Mouse (Mus musculus) liver, postnatal 0 days (tissue): Measurements from ENCODE around the gene Cdcp2. TPM values are rescaled to one million over a fixed set of nuclear protein-coding genes. Genes with fewer than 3 reads are reported as not detected.

Source experiments
- ATAC-seq: fragments of 200-750 bp; cut with Nextera tagmentation; 2 replicates; pipeline ENCODE4 v1.8.0; 2017; ENCODE audit warnings: mild to moderate bottlenecking, moderate library complexity
- DNase-seq: peaks from one replicate; pipeline ENCODE4 v3.0.0-alpha.2; 2016
- H3K27ac ChIP-seq: fragments of 300-500 bp; sonication (generic); 2 replicates; pipeline ENCODE4 v1.5.1; 2014; ENCODE audit warnings: antibody characterized with exemption, moderate library complexity, mild to moderate bottlenecking, low read depth
- H3K27me3 ChIP-seq: fragments of 300-500 bp; sonication (generic); 2 replicates; pipeline ENCODE4 v1.6.1; 2014; ENCODE audit warnings: low read length, control low read depth, mixed read lengths; ENCODE audit not compliant: insufficient read depth
- H3K36me3 ChIP-seq: fragments of 300-500 bp; sonication (generic); replicated peaks from 2 replicates; pipeline ENCODE4 v1.6.1; 2014; ENCODE audit warnings: mild to moderate bottlenecking, control low read depth, low read length, moderate library complexity, mixed read lengths; ENCODE audit not compliant: insufficient read depth
- H3K4me1 ChIP-seq: fragments of 300-500 bp; sonication (generic); 2 replicates; pipeline ENCODE4 v1.6.1; 2014; ENCODE audit warnings: antibody characterized with exemption, mild to moderate bottlenecking, control low read depth; ENCODE audit not compliant: insufficient read depth
- H3K4me2 ChIP-seq: fragments of 300-500 bp; sonication (generic); 2 replicates; pipeline ENCODE4 v1.6.1; 2014; ENCODE audit warnings: low read depth, mild to moderate bottlenecking, low read length, moderate library complexity, mixed read lengths
- H3K4me3 ChIP-seq: fragments of 300-500 bp; sonication (generic); 2 replicates; pipeline ENCODE4 v1.5.1; 2014; ENCODE audit warnings: low read depth, low read length
- H3K9ac ChIP-seq: fragments of 300-500 bp; sonication (generic); replicated peaks from 2 replicates; pipeline ENCODE4 v1.6.1; 2014; ENCODE audit warnings: mild to moderate bottlenecking, moderate library complexity
- H3K9me3 ChIP-seq: fragments of 300-500 bp; sonication (generic); 2 replicates; pipeline ENCODE4 v1.6.1; 2016; ENCODE audit warnings: mild to moderate bottlenecking, control low read depth, low read length, mixed read lengths
- CTCF ChIP-seq: sonication (generic); IDR thresholded peaks from 2 replicates; pipeline ENCODE4 v1.5.1; 2016; ENCODE audit warnings: antibody characterized with exemption, low read depth
- EP300 ChIP-seq: IDR thresholded peaks from 2 replicates; pipeline ENCODE4 v1.6.1; 2016; ENCODE audit warnings: antibody characterized with exemption, low read depth, mild to moderate bottlenecking
- WGBS: fragments of 180-500 bp; shearing (Covaris S2); extraction: QIAGEN DNeasy Blood & Tissue Kit; methylation state at CpG from one replicate; pipeline ENCODE4 v1.1.7; 2014; ENCODE audit not compliant: insufficient replicate concordance; 5-methylcytosine and 5-hydroxymethylcytosine counted together
- polyA plus RNA-seq: library from polyadenylated mRNA; unstranded; fragments of >200 nt; fragmentation: Nextera tagmentation; extraction: Ambion mirVana; gene quantifications from 2 replicates; pipeline ENCODE4 v1.2.1, GENCODE M21; 2015

Gene Cdcp2
- polyA plus RNA-seq, 1 experiment from 2014 or later: not detected

DNA sequence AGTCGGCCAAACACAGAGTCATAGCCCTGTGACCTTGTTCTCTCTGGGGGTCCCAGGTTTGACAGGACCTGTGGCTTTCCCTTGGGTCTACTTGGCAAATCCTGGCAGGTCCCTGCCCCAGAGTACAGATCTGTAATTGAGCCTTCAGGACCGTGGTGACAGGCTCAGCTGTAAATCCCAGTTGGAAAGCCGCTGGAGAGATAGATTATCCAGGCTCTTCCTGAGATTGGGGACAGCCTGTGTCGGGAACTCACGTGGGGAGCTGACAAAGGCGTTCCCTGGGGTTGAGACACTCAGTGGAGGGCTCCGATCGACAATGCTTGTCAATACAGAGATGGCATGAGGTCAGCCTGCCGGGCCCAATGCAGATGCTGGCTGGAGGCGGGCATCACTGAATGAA lies 29.7 kb downstream of the Cdcp2 start:
- H3K4me1 ChIP-seq: 0 out of 2 replicates have a peak, but pooled peaks cover 5% of the 10 kb centered on the region
- H3K27ac ChIP-seq: no peak overlapping the region
- no peak for ATAC-seq
- TF ChIP-seq CTCF: no peak
- TF ChIP-seq EP300: no peak
- no peak for DNase-seq
- H3K27me3 ChIP-seq: no peaks in the 10 kb centered on the region
- no peak overlapping the region for H3K9ac ChIP-seq
- H3K36me3 ChIP-seq: no peaks in the 10 kb centered on the region
- 69% methylated on average over 10 of the region's 10 CpGs for whole genome bisulfite sequencing
- H3K4me2 ChIP-seq: no peak overlapping the region
- H3K4me3 ChIP-seq: no peak overlapping the region
- no peaks in the 10 kb centered on the region for H3K9me3 ChIP-seq

GRCm38 (mm10) chr4:107126891-107127524 lies 30.3 kb downstream of the Cdcp2 start:
- H3K27ac ChIP-seq: no peak overlapping the region
- ATAC-seq (no peak), DNase-seq (no peak)
- no peaks in the 10 kb centered on the region for H3K36me3 ChIP-seq
- 69% methylated on average over 13 of the region's 13 CpGs for WGBS
- H3K9me3 ChIP-seq: no peaks in the 10 kb centered on the region
- TF ChIP-seq CTCF: no peak
- H3K27me3 ChIP-seq: no peaks in the 10 kb centered on the region
- no peak overlapping the region for H3K9ac ChIP-seq
- no peak overlapping the region for H3K4me3 ChIP-seq
- 0 out of 2 replicates have a peak, but pooled peaks cover 5% of the 10 kb centered on the region for H3K4me1 ChIP-seq
- no peak overlapping the region for H3K4me2 ChIP-seq

DNA sequence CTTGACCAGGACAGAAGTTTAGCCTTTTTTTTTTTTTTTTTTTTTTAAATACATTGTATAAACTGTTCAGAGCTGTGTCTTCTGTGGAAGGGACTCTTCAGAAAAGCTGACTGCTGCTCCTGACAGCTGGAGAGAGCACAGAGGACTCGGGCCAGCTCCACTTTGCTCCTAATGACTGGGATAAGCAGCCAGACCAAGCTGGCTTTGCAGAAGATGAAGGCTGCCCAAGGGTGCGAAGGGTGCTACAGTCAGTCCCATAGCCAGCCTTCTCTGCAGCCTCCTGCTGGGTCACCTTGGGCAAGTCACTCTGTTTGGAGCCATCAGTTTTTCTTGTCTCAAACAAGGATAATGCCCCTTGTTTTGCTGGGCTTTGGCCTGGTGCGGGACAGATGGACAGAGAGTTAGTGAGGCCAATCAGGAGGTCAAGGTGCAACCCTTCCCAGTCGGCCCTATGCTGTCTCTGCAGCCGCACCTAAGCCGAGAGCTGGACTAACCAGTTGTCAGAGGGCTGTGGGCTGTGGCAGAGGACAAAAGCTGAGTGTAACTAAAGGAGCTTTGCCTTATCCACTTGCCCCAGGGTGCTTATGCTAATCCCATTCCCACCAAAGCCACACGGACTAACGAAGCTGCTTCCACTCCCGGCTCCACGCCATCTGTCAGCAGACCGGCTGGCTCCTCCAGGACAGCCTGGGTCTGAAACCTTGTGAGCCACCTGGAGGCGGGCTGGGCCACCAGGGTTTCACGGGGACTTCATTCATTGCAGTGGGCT lies 31.4 kb downstream of the Cdcp2 start:
- Histone ChIP-seq H3K9me3 (no peaks in the 10 kb centered on the region), H3K9ac (no peak overlapping the region), H3K36me3 (no peaks in the 10 kb centered on the region), H3K4me2 (no peak overlapping the region), H3K27ac (no peak overlapping the region), H3K4me1 (0 out of 2 replicates have a peak, but pooled peaks cover 5% of the 10 kb centered on the region), H3K4me3 (no peak overlapping the region), H3K27me3 (no peaks in the 10 kb centered on the region)
- WGBS: 63% methylated on average over 13 of the region's 13 CpGs
- DNase-seq: no peak
- TF ChIP-seq EP300 (no peak), CTCF (no peak)
- no peak for ATAC-seq

DNA sequence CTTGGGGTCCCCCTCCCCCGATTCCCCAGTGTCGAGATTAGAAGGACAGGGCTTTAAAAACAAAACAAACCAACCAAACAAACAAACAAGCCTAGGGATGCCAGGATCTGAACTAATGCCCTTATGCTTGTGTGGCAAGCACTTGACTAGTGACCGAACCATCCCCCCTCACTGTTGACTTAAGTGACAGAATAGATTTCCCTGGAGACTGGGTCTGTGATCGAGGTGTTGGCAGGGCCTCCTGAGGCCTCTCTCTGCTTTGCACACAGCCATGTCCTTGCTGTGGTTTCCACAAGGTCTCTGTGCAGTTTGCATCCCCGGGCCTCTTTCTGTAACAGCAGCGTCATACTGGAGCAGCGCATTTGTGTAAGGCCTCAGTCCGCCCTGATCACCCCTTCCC lies 32.7 kb downstream of the Cdcp2 start:
- WGBS: 54% methylated on average over 8 of the region's 8 CpGs

GRCm38 (mm10) chr4:107130534-107130933 lies 33.8 kb downstream of the Cdcp2 start:
- Histone ChIP-seq H3K4me3 (no peak overlapping the region), H3K4me1 (0 out of 2 replicates have a peak, but pooled peaks cover 5% of the 10 kb centered on the region), H3K9ac (no peak overlapping the region), H3K27me3 (no peaks in the 10 kb centered on the region), H3K4me2 (no peak overlapping the region), H3K36me3 (no peaks in the 10 kb centered on the region), H3K9me3 (no peaks in the 10 kb centered on the region), H3K27ac (no peak overlapping the region)
- no peak for DNase-seq
- TF ChIP-seq CTCF (no peak), EP300 (no peak)
- no peak for ATAC-seq
- 39% methylated on average over 9 of the region's 9 CpGs for WGBS

More for the DNA sequence above, 32.7 kb downstream of the Cdcp2 start:
- Histone ChIP-seq H3K4me1 (0 out of 2 replicates have a peak, but pooled peaks cover 5% of the 10 kb centered on the region), H3K4me3 (no peak overlapping the region), H3K36me3 (no peaks in the 10 kb centered on the region), H3K9ac (no peak overlapping the region), H3K9me3 (no peaks in the 10 kb centered on the region), H3K27me3 (no peaks in the 10 kb centered on the region), H3K4me2 (no peak overlapping the region), H3K27ac (no peak overlapping the region)
- no peak for TF ChIP-seq CTCF
- no peak for TF ChIP-seq EP300
- ATAC-seq (peak; percentile 79), DNase-seq (no peak)

DNA sequence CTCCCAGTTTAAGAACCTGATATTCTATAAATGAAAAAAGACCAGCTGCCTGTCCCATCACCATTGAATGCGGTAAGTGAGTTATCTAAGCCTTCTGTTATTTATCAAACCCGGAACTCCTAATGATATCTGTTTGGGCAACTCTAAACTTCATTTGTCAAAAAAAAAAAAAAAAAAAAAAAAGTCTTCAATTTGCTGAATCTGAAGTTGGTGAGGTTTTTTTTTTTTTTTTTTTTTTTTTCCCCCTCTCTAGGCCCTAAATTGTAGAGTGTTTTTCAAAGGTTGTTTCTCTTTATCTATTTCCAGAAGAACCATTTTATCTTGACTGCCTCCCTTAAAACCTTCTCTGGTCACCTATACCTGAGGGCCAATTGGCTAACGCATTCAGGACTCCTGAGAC lies 38.2 kb downstream of the Cdcp2 start:
- no peak for DNase-seq
- peaks cover 6% of the 10 kb centered on the region for H3K36me3 ChIP-seq
- no peak for ATAC-seq
- H3K27me3 ChIP-seq: no peaks in the 10 kb centered on the region
- no peak overlapping the region for H3K9ac ChIP-seq
- TF ChIP-seq EP300 (no peak), CTCF (no peak)
- no peaks in the 10 kb centered on the region for H3K4me1 ChIP-seq
- H3K4me2 ChIP-seq: no peak overlapping the region
- no peak overlapping the region for H3K4me3 ChIP-seq
- 84% methylated on average over 3 of the region's 3 CpGs for WGBS
- H3K27ac ChIP-seq: no peak overlapping the region
- H3K9me3 ChIP-seq: no peaks in the 10 kb centered on the region
